Mouse (Mus musculus) kidney, embryonic 14.5 days (tissue): ENCODE measurements at regions not wholly inside any gene's neighbourhood (a gene's known extent, or its start where the extent isn't known, plus 50 kb on each side); places are given as distances from the start of the nearest gene placed in this dataset.
"Not testable (repeated sequence)": the region's sequence is repeated elsewhere in the genome, so short reads cannot be mapped to it uniquely, and the experiment has no call there.

Source experiments
- ATAC-seq: fragments of 200-750 bp; cut with Nextera tagmentation; 2 replicates; pipeline ENCODE4 v1.8.0; 2017; ENCODE audit warnings: moderate number of reproducible peaks, mild to moderate bottlenecking, moderate TSS enrichment, moderate library complexity; ENCODE audit not compliant: low FRiP score, low TSS enrichment
- H3K27ac ChIP-seq: fragments of 300-500 bp; sonication (generic); 2 replicates; pipeline ENCODE4 v1.5.1; 2014; ENCODE audit warnings: low read depth, mild to moderate bottlenecking, low read length, moderate library complexity, mixed read lengths
- H3K27me3 ChIP-seq: fragments of 300-500 bp; sonication (generic); 2 replicates; pipeline ENCODE4 v1.6.1; 2014; ENCODE audit warnings: mild to moderate bottlenecking, low read length; ENCODE audit not compliant: control insufficient read depth, insufficient read depth
- H3K36me3 ChIP-seq: fragments of 300-500 bp; sonication (generic); 2 replicates; pipeline ENCODE4 v1.6.1; 2014; ENCODE audit warnings: low read length, mixed read lengths; ENCODE audit not compliant: control insufficient read depth, insufficient read depth
- H3K4me1 ChIP-seq: fragments of 300-500 bp; sonication (generic); 2 replicates; pipeline ENCODE4 v1.6.1; 2014; ENCODE audit warnings: low read length, mixed read lengths; ENCODE audit not compliant: control insufficient read depth, insufficient read depth
- H3K4me2 ChIP-seq: fragments of 300-500 bp; sonication (generic); replicated peaks from 2 replicates; pipeline ENCODE4 v1.6.1; 2014; ENCODE audit warnings: low read depth, mild to moderate bottlenecking, low read length
- H3K4me3 ChIP-seq: fragments of 300-500 bp; sonication (generic); 2 replicates; pipeline ENCODE4 v1.5.1; 2014; ENCODE audit warnings: mild to moderate bottlenecking, low read length
- H3K9ac ChIP-seq: fragments of 300-500 bp; sonication (generic); 2 replicates; pipeline ENCODE4 v1.6.1; 2014; ENCODE audit warnings: low read depth, mild to moderate bottlenecking, low read length, moderate library complexity
- H3K9me3 ChIP-seq: fragments of 300-500 bp; sonication (generic); 2 replicates; pipeline ENCODE4 v1.6.1; 2016; ENCODE audit warnings: low read length; ENCODE audit not compliant: control insufficient read depth
- WGBS: fragments of 180-500 bp; shearing (Covaris S2); extraction: QIAGEN DNeasy Blood & Tissue Kit; methylation state at CpG from one replicate; pipeline ENCODE4 v1.1.7; 2014; 5-methylcytosine and 5-hydroxymethylcytosine counted together

DNA sequence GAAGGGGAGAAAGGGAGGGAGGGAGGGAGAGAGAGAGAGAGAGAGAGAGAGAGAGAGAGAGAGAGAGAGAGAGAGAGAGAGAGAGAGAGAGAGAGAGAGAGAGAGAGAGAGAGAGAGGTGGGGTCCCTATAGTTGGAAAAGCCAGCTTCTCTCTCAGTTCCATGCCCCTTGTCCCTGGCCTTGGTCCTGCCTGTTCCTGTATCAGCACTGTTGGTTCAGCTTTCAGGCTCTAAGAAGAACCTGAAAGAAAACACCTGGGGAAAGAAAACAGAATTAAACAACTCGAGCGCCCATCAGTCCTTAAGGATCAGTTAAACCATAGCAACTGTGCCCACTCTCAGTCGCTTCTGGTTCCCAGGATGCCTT lies 160.5 kb upstream of the Myt1l start:
- H3K36me3 ChIP-seq, H3K9me3 ChIP-seq, H3K27me3 ChIP-seq, H3K27ac ChIP-seq, ATAC-seq: not testable (repeated sequence)
- Histone ChIP-seq H3K4me2 (peak overlapping the region; percentile 46), H3K4me3 (peak overlapping the region; percentile 27), H3K4me1 (peaks cover 12% of the 10 kb centered on the region), H3K9ac (peak overlapping the region; percentile 28; the same call in 1 of the 2 replicates)
- 13% methylated on average over 3 of the region's 3 CpGs for WGBS

DNA sequence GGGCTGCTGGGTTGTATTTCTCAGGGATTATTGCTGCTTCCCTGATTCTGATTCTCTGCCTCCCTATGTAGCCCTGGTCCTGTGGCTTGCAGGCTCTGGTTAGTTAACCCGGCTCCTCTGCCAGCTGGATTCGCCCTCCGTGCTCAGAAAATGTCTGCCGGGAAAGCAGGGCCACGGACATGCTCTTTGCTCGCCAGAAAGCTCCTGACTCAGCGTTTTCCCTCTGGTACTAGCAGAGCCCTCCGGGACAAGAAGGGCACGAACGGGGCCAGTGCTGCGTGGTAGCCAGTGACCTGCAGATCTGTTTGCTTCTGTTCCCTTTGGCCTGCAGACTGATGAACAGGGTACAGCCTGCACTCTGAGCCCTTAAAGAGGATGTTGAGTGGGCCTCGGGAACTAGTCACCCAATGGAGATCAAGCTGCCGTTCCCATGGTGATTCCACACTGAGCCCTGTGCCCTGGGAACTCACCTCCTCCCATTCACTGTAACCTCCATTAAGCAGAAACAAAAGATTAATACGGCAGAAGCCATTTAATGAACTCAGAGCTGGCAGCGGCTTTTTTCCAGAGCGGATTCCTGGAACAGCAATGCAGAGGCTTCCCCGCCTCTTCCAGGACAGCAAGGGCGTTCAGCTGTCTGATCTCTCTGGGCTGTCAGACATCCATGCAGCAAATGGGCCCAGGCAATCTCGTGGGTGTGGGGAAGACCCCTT lies 159.9 kb upstream of the Myt1l start:
- ATAC-seq: peak; percentile 75
- H3K27ac ChIP-seq: no peak overlapping the region
- H3K9ac ChIP-seq: peak overlapping the region; percentile 28; the same call in 1 of the 2 replicates
- WGBS: 9% methylated on average over 19 of the region's 19 CpGs
- peaks cover 12% of the 10 kb centered on the region for H3K4me1 ChIP-seq
- H3K9me3 ChIP-seq: no peaks in the 10 kb centered on the region
- H3K4me2 ChIP-seq: peak overlapping the region; percentile 46
- H3K36me3 ChIP-seq: no peaks in the 10 kb centered on the region
- H3K27me3 ChIP-seq: no peaks in the 10 kb centered on the region
- peak overlapping the region; percentile 27 for H3K4me3 ChIP-seq

DNA sequence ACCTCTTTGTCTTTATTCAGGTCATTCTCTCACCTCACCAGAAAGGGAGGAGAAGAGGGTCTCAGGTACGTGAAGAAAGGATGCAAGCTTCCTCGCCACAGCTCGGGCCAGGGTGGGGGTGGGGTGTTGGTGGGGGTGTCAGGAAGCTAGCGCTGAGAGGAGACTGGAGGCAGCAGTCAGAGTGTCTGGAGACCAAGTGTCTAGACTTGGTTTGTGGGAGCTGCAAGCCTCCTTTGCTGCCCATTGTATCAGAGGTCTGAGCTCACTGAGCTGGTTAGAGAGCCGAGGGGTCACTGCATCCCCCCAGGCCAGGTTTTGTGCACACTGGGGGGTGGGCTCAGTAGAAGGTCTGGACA lies 159.4 kb upstream of the Myt1l start:
- ATAC-seq: no peak
- H3K4me3 ChIP-seq: peak overlapping the region; percentile 27; the same call in 1 of the 2 replicates
- H3K4me2 ChIP-seq: peak overlapping the region; percentile 46
- H3K4me1 ChIP-seq: peaks cover 12% of the 10 kb centered on the region
- H3K27ac ChIP-seq: no peak overlapping the region
- H3K36me3 ChIP-seq: no peaks in the 10 kb centered on the region
- WGBS: 22% methylated on average over 5 of the region's 5 CpGs
- no peak overlapping the region; the same call in 1 of the 2 replicates for H3K9ac ChIP-seq
- H3K9me3 ChIP-seq: no peaks in the 10 kb centered on the region
- no peaks in the 10 kb centered on the region for H3K27me3 ChIP-seq

DNA sequence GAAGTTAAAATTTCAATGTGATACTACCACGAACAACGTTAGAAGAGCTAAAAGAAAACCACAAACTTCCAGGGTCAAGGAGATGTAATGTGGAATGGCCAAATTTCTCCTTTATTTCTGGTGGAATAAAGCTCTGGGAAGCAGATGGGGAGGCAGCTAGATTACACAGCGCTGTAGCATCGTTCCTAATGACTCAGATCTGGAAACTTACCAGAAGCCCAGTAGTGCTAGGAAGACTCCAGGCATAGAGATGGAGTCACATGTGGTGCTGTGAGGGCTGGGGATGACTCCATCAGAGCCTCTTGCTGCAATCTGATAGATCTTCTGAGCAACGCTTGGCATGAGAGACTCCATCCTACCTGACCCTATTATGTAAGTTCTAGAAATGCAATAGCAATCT lies 136.4 kb upstream of the Myt1l start:
- no peaks in the 10 kb centered on the region for H3K27me3 ChIP-seq
- no peaks in the 10 kb centered on the region for H3K4me1 ChIP-seq
- no peak for ATAC-seq
- no peak overlapping the region for H3K4me2 ChIP-seq
- H3K4me3 ChIP-seq: no peak overlapping the region
- H3K9me3 ChIP-seq: no peaks in the 10 kb centered on the region
- WGBS: 93% methylated on average over 5 of the region's 5 CpGs
- H3K27ac ChIP-seq: no peak overlapping the region
- H3K9ac ChIP-seq: no peak overlapping the region
- no peaks in the 10 kb centered on the region for H3K36me3 ChIP-seq

DNA sequence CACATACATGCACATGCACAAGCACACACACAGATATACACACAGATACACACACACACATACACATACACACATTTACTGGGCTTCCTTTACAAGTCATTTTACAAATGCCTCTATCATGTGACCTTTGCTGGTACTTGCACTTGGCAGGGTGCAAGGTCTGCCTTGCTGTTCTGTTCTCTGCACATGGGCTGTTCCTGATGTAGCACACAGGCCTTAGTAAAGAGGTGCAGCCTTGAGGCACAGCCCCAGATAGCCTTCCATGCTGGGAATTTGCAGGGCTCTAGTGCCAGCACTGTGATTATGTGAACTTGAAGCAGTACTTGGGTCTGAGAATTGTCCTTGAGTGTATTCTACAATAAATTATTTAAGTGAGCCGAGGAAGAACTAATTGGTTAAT lies 133.9 kb upstream of the Myt1l start:
- WGBS: 89% methylated on average over 1 of the region's 1 CpGs
- H3K4me3 ChIP-seq: no peak overlapping the region
- H3K9me3 ChIP-seq: no peaks in the 10 kb centered on the region
- no peaks in the 10 kb centered on the region for H3K27me3 ChIP-seq
- H3K27ac ChIP-seq: no peak overlapping the region
- no peaks in the 10 kb centered on the region for H3K4me1 ChIP-seq
- no peak for ATAC-seq
- H3K4me2 ChIP-seq: no peak overlapping the region
- no peak overlapping the region for H3K9ac ChIP-seq
- no peaks in the 10 kb centered on the region for H3K36me3 ChIP-seq

DNA sequence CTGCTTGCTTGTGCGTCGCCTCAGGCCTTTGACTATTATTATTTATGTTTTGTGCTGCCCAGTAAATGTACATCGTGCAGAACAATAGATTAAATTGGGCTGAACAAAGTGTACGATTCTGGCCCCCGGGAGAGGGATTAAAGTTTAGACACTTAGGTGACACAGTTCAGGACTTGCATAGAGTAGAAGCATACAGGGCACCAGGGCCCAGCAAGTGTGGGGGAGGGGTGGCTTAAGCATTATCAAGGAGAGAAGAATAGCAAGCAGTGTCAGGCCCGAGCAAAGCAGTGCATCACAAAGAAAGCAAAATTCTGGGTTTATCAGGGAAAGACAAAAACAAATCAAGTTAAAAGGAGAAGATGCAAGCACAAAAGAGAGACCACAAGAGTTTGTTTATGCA lies 133.3 kb upstream of the Myt1l start:
- no peak overlapping the region for H3K4me2 ChIP-seq
- H3K36me3 ChIP-seq: no peaks in the 10 kb centered on the region
- no peaks in the 10 kb centered on the region for H3K27me3 ChIP-seq
- no peaks in the 10 kb centered on the region for H3K9me3 ChIP-seq
- no peaks in the 10 kb centered on the region for H3K4me1 ChIP-seq
- no peak for ATAC-seq
- no peak overlapping the region for H3K4me3 ChIP-seq
- 72% methylated on average over 6 of the region's 6 CpGs for WGBS
- no peak overlapping the region for H3K9ac ChIP-seq
- H3K27ac ChIP-seq: no peak overlapping the region

DNA sequence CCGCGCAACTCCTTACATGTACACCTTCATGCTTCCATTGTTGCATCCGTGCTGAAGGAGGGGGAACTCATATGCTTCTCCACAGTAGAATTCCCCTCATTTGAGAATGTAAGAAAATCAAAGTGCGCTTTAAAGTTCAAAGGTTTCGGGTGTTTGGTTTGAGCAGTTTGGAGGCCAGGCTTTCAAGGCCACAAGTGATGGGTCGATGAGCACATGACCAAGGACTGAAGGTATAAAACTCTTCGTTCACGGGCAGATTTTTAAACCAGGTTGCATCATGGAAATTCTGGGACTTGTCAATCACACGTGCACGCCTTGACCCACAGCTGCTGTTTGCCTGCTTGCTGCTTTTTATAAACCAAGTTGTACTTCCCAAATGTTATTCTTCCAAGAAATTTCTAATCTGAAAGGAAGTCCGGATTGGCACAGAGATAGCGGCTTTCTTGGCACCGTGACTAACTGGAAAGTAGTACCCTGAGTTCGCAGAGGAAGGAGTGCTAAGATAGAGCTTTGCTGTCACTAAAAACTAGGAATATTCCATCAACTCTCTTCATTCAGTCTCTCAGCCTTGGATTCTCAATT lies 132.7 kb upstream of the Myt1l start:
- Histone ChIP-seq H3K4me1 (no peaks in the 10 kb centered on the region), H3K4me3 (no peak overlapping the region), H3K27me3 (no peaks in the 10 kb centered on the region), H3K4me2 (no peak overlapping the region), H3K9me3 (no peaks in the 10 kb centered on the region), H3K9ac (no peak overlapping the region), H3K27ac (no peak overlapping the region), H3K36me3 (no peaks in the 10 kb centered on the region)
- ATAC-seq: no peak
- 86% methylated on average over 14 of the region's 14 CpGs for WGBS

DNA sequence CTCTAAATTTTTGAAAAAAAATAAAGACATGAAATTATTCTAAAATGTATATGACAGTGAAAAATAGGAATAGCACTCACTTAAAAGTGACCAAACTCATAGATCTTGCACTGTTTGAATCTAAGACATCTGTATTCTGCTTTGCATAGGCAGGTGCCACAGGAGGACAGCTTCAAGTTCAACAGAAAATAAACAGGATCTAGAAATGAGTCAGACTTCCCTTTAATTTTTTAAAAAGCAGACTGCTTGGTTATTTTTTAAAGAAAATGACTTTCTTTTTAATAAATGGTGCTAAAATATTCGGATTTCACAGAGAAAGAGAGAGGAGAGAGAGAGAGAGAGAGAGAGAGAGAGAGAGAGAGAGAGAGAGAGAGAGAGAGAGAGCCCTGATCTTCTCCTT lies 123.8 kb upstream of the Myt1l start:
- Histone ChIP-seq H3K4me3 (no peak overlapping the region), H3K9me3 (no peaks in the 10 kb centered on the region), H3K9ac (no peak overlapping the region), H3K4me2 (no peak overlapping the region), H3K36me3 (no peaks in the 10 kb centered on the region), H3K27me3 (no peaks in the 10 kb centered on the region), H3K4me1 (no peaks in the 10 kb centered on the region), H3K27ac (no peak overlapping the region)
- 20% methylated on average over 1 of the region's 1 CpGs for WGBS
- ATAC-seq: no peak

DNA sequence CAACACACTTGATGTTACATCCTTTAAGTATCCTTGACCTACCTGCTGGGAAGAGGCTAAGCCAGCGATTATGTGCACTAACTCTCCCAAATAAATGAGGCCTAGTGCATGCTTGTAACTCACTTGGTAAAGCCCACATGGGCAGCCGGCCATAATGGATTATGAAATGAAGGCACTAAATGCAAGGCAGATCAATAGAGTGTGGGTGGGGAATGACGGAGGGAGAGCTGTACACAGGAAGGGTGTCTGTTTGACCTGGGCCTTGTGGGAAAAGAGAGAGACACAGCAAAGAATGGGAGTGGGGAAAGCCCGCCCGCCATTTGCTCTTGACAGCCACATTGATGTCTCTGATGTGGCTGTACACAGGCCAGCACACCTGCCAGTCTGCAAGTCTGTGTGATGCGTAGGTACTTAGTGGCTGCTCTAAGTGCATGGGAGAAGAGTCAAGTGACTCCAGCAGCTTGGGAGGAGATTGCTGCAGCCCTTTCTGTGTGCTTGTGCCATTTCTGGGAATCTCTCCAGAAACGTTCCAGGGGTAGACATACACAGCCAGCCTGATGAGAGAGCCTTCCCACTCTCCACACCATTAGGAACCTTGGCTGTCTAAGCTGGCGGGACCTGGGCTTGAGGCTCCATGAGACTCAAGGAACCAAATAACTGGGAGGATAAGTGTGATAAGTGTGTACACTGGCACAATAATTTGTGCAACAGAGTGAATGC lies 118.7 kb upstream of the Myt1l start:
- no peak overlapping the region for H3K9ac ChIP-seq
- 82% methylated on average over 8 of the region's 8 CpGs for WGBS
- H3K27ac ChIP-seq: no peak overlapping the region
- no peaks in the 10 kb centered on the region for H3K36me3 ChIP-seq
- H3K27me3 ChIP-seq: no peaks in the 10 kb centered on the region
- no peak for ATAC-seq
- H3K4me1 ChIP-seq: no peaks in the 10 kb centered on the region
- H3K4me2 ChIP-seq: no peak overlapping the region
- H3K9me3 ChIP-seq: no peaks in the 10 kb centered on the region
- H3K4me3 ChIP-seq: no peak overlapping the region
